Mouse (Mus musculus) ES-Bruce4 (cell line): ENCODE data around the gene Sla2.

Source experiments
- CTCF ChIP-seq: IDR thresholded peaks from one replicate; pipeline ENCODE4 v1.8.1; 2011; ENCODE audit warnings: low read depth, low read length
- EP300 ChIP-seq: IDR thresholded peaks from 2 replicates; pipeline ENCODE4 v1.6.1; 2011; ENCODE audit warnings: low read depth, low read length; ENCODE audit not compliant: insufficient read depth
- POLR2A ChIP-seq: IDR thresholded peaks from one replicate; pipeline ENCODE4 v1.8.1; 2011; ENCODE audit warnings: low read length; ENCODE audit not compliant: insufficient read depth

GRCm38 (mm10) chr2:156864481-156864880, 22.5 kb downstream of the Sla2 start:
- TF ChIP-seq CTCF (no peak), POLR2A (no peak), EP300 (no peak)
